Mouse (Mus musculus) gastrocnemius, postnatal 10 days (tissue): Measurements from ENCODE around the gene Rad51d. TPM values are rescaled to one million over a fixed set of nuclear protein-coding genes. Genes with fewer than 3 reads are reported as not detected.
A peak's percentile ranks its signal among the peaks of the same experiment; 100 is the strongest.

ENCODE experiments used
- DNase-seq: peaks from one replicate; pipeline ENCODE4 v3.0.0; 2021; ENCODE audit warnings: mixed read lengths
- total RNA-seq, 2 experiments: library from RNA; stranded (reverse); gene quantifications; 2 replicates each; pipeline ENCODE4 v1.2.3; 2021

Rad51d gene
- total RNA-seq, 2 experiments from 2014 or later = 5.4 to 8.0 TPM

DNA sequence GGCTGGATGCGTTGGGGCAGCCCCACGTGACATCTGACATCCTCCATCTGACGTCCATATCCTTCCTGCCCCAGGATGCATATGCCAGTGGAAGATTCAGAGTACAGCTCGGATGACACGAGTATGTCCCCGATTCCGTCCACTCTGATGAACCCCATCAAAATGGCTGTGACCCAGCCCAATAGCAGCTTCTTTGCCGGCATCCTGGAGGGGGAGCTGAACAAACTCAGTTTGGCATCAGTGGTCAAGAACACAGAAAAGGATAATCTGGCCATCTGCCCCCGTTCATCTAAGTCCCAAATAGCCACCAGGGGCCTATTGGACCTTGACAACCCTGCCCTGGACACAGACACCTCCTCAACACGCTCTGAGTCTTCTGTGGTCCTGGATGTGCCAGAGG, 7.1 kb upstream of the Rad51d start:
- no peak for DNase-seq

GRCm38 (mm10) chr11:82891936-82892335, 1.5 kb upstream of the Rad51d start, which contains the start of gene Fndc8:
Gene Fndc8, plus strand, starts transcription at chr11:82892124.
- DNase-seq = no peak

- DNase-seq = no peak
Measured at GRCm38 (mm10) chr11:82889524-82890341, 681 bp downstream of the Rad51d start.

GRCm38 (mm10) chr11:82888491-82888946, 1.9 kb downstream of the Rad51d start:
- DNase-seq = no peak

DNA sequence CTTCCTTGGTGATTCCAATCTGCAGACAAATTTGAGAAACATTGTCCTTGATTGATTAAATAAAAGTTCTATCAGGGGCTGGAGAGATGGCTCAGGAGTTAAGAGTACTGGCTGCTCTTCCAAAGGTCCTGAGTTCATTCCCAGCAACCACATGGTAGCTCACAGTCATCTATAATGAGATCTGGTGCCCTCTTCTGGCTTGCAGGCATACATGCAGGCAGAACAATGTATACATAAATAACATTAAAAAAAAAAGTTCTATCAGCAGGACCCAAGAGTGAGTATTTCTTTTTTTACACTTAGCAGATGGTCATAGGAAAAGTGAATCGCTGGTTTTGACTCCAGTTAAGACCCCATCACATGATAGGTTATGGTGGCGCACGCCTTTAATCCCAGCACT, 3.9 kb downstream of the Rad51d start:
- no peak for DNase-seq

GRCm38 (mm10) chr11:82883180-82883579, 7.2 kb downstream of the Rad51d start:
- DNase-seq = no peak

- no peak for DNase-seq
Measured at GRCm38 (mm10) chr11:82877726-82878344, 12.6 kb downstream of the Rad51d start.

GRCm38 (mm10) chr11:82875631-82876030, 14.8 kb downstream of the Rad51d start:
- no peak for DNase-seq

DNA sequence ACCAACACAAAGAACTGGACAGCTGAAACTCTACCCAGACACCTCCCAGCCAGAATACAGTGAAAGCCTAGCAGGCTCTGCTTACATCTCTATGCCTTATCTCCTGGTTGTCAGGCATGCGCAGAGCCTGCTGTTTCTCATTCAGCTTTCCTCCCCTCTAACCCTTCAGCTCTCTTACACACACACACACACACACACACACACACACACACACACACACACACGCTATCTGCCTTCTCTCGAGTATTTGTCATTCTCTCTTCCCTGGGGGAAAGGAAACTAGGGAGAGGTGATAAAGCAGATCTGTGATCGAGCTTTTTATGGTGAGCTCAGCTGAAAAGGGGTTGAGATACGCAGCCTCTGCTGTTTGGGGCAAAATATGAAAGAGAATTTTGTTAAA, 15.5 kb downstream of the Rad51d start:
- no peak for DNase-seq

DNA sequence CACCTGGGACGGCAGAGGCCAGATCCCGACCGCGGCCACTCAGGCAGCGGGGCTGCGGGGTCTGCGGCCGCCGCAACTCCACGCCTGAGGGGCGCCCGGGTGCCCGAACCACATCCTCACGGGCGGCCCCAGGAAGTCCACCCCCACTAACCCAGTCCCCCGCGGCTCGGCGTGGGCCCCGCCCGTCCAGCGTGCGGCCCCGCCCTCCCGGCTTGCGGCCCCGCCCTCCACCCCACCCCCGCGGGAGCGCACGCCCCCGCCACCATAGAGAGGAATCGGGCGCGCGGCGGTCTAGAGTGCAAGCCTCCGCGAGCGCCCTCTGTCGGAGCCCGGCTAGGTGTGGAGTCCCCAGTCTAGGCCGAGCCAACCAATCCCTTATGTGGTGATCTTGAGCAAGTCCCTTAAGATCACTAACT, 19.4 kb downstream of the Rad51d start, which contains the start of gene Rffl:
Gene Rffl, minus strand, starts transcription at position 180 of the 416 bp plus-strand sequence.
- DNase-seq = peak; percentile 99

DNA sequence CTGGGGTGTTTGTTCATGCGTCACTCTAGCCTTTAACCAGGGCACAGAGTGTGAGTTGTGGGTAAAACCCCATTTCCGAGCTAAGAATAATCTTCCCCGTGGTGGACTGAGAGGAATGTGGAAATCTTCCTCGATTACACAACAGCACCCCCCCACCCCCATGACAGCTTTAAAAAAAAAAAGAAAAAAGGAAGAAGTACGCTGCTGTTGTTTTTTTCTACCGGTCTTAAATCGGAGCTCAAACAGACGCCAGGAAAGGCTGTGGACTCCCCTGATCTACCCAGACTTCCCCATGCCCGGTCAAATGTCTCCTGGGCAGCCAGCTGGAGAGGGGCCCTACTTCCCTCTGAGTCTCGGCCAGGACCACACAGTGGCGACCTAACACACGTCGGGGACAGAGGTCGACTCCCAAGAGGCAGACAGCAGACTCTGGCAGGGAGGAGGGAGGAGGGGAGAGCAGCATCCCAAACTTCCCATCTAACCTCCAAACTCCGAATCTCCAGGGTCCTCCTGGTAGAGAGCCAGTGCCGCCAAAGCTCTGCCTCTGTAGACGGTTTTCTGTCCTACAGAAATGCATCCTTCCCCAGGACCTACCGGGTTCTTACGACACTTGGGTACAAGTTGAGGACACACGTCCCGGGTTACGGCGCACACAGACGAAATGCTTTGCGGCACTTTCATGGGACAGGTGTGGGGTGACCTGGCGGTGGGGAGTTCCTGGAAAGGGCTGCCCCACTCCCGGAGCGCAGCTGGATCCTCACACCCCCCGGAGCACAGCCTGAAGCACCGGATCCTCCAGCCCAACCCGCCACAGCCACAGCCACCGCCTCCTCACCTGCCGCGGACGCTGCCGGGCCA, 20.0 kb downstream of the Rad51d start:
- DNase-seq = peak; percentile 60

GRCm38 (mm10) chr11:82869506-82870172, 20.8 kb downstream of the Rad51d start:
- DNase-seq = no peak

- DNase-seq = no peak
Measured at GRCm38 (mm10) chr11:82867956-82868355, 22.5 kb downstream of the Rad51d start.

- DNase-seq = no peak
Measured at GRCm38 (mm10) chr11:82866850-82867564, 23.4 kb downstream of the Rad51d start.

GRCm38 (mm10) chr11:82865957-82866356, 24.5 kb downstream of the Rad51d start:
- DNase-seq = no peak

- no peak for DNase-seq
Measured at GRCm38 (mm10) chr11:82863488-82863931, 26.9 kb downstream of the Rad51d start.

DNA sequence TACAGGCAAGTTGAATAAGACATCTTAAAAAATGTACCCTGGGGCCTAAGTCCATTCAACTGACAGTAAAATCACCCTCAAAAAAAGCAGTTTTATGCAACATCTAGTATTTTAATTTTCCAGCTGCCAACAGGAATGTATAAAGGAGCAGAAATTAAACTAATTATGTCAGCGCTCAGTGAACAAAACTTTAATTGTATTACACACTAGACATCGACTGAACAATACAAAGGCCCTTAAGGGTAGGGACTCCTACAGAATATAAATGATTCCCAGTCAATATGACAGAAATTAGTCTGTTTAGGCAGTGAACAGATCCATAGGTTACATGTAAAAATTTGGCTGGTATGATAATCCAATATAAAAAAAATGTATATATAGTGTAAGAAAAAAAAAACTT, 27.4 kb downstream of the Rad51d start:
- no peak for DNase-seq

DNA sequence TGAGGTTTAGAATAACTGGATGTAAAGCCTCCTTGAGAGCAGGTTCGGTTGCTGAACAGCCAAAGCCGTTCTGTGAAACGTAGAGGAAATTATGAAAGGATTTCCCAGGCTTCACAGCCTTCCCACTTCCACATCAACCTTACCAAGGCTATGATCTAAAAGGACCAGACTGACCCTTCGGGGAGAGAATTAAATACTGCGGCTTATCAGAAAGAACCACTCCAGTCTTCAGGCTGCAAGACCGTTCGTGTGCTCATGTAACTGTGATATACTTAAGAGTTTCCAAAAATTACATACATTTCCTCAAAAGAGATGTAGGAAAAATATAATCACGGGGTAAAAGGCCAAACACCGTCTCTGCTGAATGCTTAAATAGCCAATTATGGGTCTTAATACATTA, 27.8 kb downstream of the Rad51d start:
- DNase-seq = no peak

DNA sequence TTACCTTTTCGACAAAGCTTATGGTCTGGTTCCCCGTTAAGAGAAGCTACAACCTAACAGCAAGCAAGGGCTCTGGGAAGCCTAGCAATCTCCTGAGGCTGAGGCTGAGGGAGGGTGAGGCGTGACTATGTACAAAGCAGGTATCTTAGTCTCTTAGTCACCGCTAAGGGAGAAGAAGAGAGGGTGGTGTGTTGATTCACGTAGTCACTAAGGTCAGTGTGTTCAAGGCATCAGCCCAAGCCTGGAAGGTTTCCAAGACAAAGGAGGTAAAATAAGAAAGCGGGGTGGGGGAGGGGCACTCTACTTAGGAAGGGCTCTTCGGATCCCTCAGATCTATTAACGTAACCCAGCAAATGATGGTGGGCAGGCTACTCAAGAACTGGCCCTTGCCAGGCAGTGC, 28.9 kb downstream of the Rad51d start:
- DNase-seq = no peak

- DNase-seq = no peak
Measured at GRCm38 (mm10) chr11:82860759-82861158, 29.7 kb downstream of the Rad51d start.

DNA sequence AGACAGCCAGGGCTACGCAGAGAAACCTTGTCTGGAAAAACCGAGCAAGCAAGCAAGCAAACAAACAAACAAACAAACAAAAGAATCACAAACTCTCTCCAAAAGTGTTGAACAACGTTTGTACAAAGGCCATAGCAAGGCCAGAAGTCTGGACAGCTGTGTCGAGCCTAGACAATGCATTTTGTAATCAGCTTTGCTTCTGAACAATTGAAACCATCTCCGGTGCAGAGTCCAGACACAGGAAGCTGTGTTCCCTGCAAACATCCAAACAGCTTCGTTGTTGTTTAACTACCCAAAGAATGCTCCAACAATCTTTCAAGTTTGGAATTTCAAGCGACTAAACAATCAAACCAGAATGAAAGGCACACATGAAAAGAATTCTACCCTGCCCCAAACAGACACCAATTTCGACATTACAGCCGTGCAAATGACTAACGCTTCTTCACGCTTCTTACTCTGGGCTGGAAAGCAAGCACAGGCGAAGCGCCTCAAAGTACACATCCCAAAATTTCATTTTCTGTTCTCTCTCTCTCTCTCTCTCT, 33.0 kb downstream of the Rad51d start:
- DNase-seq = no peak
